Mouse (Mus musculus) thymus, adult 2 months (tissue): Measurements from ENCODE around the gene Gm10300. TPM values are rescaled to one million over a fixed set of nuclear protein-coding genes. Genes with fewer than 3 reads are reported as not detected.

ENCODE experiments used
- DNase-seq: peaks from one replicate; pipeline ENCODE4 v3.0.0; 2021
- H3K27ac ChIP-seq: fragments of 200-500 bp; 2 replicates; pipeline ENCODE4 v1.5.1; 2012; ENCODE audit warnings: low read length, control low read depth; ENCODE audit not compliant: control insufficient read depth, insufficient read depth
- H3K27me3 ChIP-seq: fragments of 200-500 bp; 2 replicates; pipeline ENCODE4 v1.6.1; 2012; ENCODE audit warnings: mild to moderate bottlenecking, low read length, moderate library complexity, mixed read lengths; ENCODE audit not compliant: control insufficient read depth, insufficient read depth
- H3K36me3 ChIP-seq: fragments of 200-500 bp; 2 replicates; pipeline ENCODE4 v1.6.1; 2012; ENCODE audit warnings: mild to moderate bottlenecking, low read length, moderate library complexity; ENCODE audit not compliant: control insufficient read depth, insufficient read depth
- H3K4me1 ChIP-seq: fragments of 200-500 bp; replicated peaks from 2 replicates; pipeline ENCODE4 v1.6.1; 2012; ENCODE audit warnings: low read length; ENCODE audit not compliant: control insufficient read depth, insufficient read depth
- H3K4me3 ChIP-seq: fragments of 200-500 bp; 2 replicates; pipeline ENCODE4 v1.5.1; 2012; ENCODE audit warnings: mild to moderate bottlenecking, low read length, control low read depth, moderate library complexity; ENCODE audit not compliant: control insufficient read depth, insufficient read depth
- CTCF ChIP-seq: fragments of 200-500 bp; IDR thresholded peaks from 2 replicates; pipeline ENCODE4 v1.5.1; 2012; ENCODE audit warnings: mild to moderate bottlenecking, control low read depth, low read length, moderate library complexity, borderline replicate concordance; ENCODE audit not compliant: control insufficient read depth, poor library complexity, insufficient read depth; ENCODE audit errors: extremely low read depth
- POLR2A ChIP-seq: fragments of 200-500 bp; IDR thresholded peaks from 2 replicates; pipeline ENCODE4 v1.6.1; 2012; ENCODE audit warnings: mild to moderate bottlenecking, low read length, control low read depth, moderate library complexity; ENCODE audit not compliant: control insufficient read depth, poor library complexity, insufficient read depth; ENCODE audit errors: extremely low read depth
- WGBS: fragments of 180-500 bp; shearing (Covaris S2); methylation state at CpG from one replicate; pipeline ENCODE4 v1.1.7; 2018; 5-methylcytosine and 5-hydroxymethylcytosine counted together
- polyA plus RNA-seq: library from polyadenylated mRNA; depleted of rRNA; stranded (reverse); fragments of >200 nt; gene quantifications from 2 replicates; pipeline ENCODE4 v1.2.3, GENCODE M21; 2012

The Gm10300 gene
- polyA plus RNA-seq, 1 experiment: 0.07 TPM

GRCm38 (mm10) chr4:132077445-132077844, 2.9 kb downstream of the Gm10300 start:
- Histone ChIP-seq H3K4me1 (peaks cover 15% of the 10 kb centered on the region), H3K36me3 (no peaks in the 10 kb centered on the region), H3K27ac (no peak overlapping the region), H3K4me3 (no peak overlapping the region), H3K27me3 (no peaks in the 10 kb centered on the region)
- DNase-seq: no peak
- 51% methylated on average over 7 of the region's 7 CpGs for WGBS
- TF ChIP-seq POLR2A (no peak), CTCF (no peak)

- DNase-seq: no peak
- H3K4me3 ChIP-seq: no peak overlapping the region
- peaks cover 15% of the 10 kb centered on the region for H3K4me1 ChIP-seq
- no peak for TF ChIP-seq CTCF
- no peak for TF ChIP-seq POLR2A
- WGBS: 80% methylated on average over 7 of the region's 7 CpGs
- no peaks in the 10 kb centered on the region for H3K36me3 ChIP-seq
- H3K27ac ChIP-seq: no peak overlapping the region
- no peaks in the 10 kb centered on the region for H3K27me3 ChIP-seq
These were observed 3.8 kb downstream of the Gm10300 start for GRCm38 (mm10) chr4:132078296-132078714.

- WGBS: 25% methylated on average over 19 of the region's 19 CpGs
- peak; percentile 69 for DNase-seq
- H3K4me1 ChIP-seq: peaks cover 6% of the 10 kb centered on the region; the same call in 1 of the 2 replicates
These were observed 5.2 kb downstream of the Gm10300 start for GRCm38 (mm10) chr4:132079555-132080275.

GRCm38 (mm10) chr4:132080492-132080983, 6.0 kb downstream of the Gm10300 start:
- H3K27ac ChIP-seq: no peak overlapping the region
- H3K4me1 ChIP-seq: peaks cover 6% of the 10 kb centered on the region; the same call in 1 of the 2 replicates
- no peaks in the 10 kb centered on the region for H3K36me3 ChIP-seq
- H3K4me3 ChIP-seq: no peak overlapping the region
- no peak for DNase-seq
- WGBS: 88% methylated on average over 4 of the region's 4 CpGs
- no peaks in the 10 kb centered on the region for H3K27me3 ChIP-seq
- no peak for TF ChIP-seq POLR2A
- no peak for TF ChIP-seq CTCF

More at GRCm38 (mm10) chr4:132079555-132080275, 5.2 kb downstream of the Gm10300 start:
- Histone ChIP-seq H3K27me3 (no peaks in the 10 kb centered on the region), H3K4me3 (no peak overlapping the region), H3K36me3 (no peaks in the 10 kb centered on the region), H3K27ac (no peak overlapping the region)
- TF ChIP-seq CTCF (peak; percentile 71; the same call in 1 of the 2 replicates), POLR2A (no peak)

GRCm38 (mm10) chr4:132085114-132085513, 10.6 kb downstream of the Gm10300 start:
- Histone ChIP-seq H3K27me3 (no peaks in the 10 kb centered on the region), H3K4me1 (no peaks in the 10 kb centered on the region), H3K36me3 (no peaks in the 10 kb centered on the region), H3K27ac (no peak overlapping the region), H3K4me3 (no peak overlapping the region)
- TF ChIP-seq CTCF (no peak), POLR2A (no peak)
- DNase-seq: peak; percentile 32
- 23% methylated on average over 7 of the region's 7 CpGs for whole genome bisulfite sequencing

- Histone ChIP-seq H3K27me3 (no peaks in the 10 kb centered on the region), H3K36me3 (no peaks in the 10 kb centered on the region), H3K27ac (no peak overlapping the region), H3K4me3 (no peak overlapping the region), H3K4me1 (no peaks in the 10 kb centered on the region)
- peak; percentile 50 for DNase-seq
- TF ChIP-seq POLR2A (no peak), CTCF (no peak)
- WGBS: 15% methylated on average over 7 of the region's 7 CpGs
These were observed 14.4 kb downstream of the Gm10300 start for GRCm38 (mm10) chr4:132088921-132089320.
